Mouse (Mus musculus): Measurements from ENCODE around the gene Padi2. TPM values are rescaled to one million over a fixed set of nuclear protein-coding genes. Genes with fewer than 3 reads are reported as not detected.

Gene Padi2
- polyA plus RNA-seq, 1 experiment from 2014 or later, result 1.2 TPM

DNA sequence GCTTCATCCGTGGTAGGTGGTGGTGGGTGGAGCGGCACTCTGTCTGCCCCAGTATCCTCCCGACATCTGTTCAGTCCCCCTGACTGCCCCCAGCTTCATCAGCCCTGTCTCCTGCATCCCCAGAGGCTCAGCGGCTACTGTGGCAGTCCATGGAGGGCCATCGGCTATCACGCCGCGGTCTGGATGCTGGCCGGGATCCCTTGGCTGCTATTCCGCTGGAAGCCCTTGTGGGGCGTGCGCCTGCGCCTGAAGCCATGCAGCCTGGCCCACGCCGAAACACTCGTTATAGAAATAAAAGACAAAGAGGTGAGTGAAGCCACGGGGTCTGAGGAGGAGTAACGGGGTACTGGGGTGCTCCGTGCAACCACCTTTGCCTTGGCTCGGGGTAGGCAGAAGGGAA, 86.1 kb downstream of the Padi2 start:
- no peak overlapping the region for H3K27ac ChIP-seq
- no peak for ATAC-seq (replicated peaks; ENCODE audit: insufficient number of reproducible peaks, insufficient read depth, low FRiP score, low read depth)
- H3K27me3 ChIP-seq, result no peaks in the 10 kb centered on the region
- H3K4me2 ChIP-seq, result no peak overlapping the region
- H3K4me3 ChIP-seq, result no peak overlapping the region
- WGBS, result 85% methylated on average over 20 of the region's 20 CpGs
- no peaks in the 10 kb centered on the region for H3K9me3 ChIP-seq (replicated peaks)
- peaks cover 18% of the 10 kb centered on the region for H3K4me1 ChIP-seq (replicated peaks)
- peaks cover 44% of the 10 kb centered on the region for H3K36me3 ChIP-seq
- H3K9ac ChIP-seq, result no peak overlapping the region

DNA sequence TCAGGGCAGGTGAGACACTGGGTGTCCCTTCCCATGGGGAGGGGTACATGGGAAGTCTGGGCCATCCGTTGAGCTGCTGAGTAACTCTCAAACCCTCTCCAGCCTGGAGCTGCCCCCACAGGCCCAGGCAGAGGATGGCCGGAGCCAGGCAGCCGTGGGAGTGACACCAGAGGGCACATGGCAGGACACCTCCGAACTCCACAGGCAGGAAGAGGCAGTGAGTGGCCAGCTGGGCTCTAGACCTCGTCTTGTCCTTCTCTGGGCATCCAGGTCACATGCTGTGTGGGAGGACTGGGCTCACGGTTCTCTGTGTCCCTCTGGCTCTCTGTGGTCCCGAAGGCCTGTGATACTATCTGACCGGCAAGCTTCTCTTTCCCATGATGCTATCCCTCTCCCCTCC, 87.7 kb downstream of the Padi2 start:
- Histone ChIP-seq H3K4me3 (no peak overlapping the region), H3K4me1 (replicated peaks) (peaks cover 7% of the 10 kb centered on the region; the same call in 1 of the 2 replicates), H3K36me3 (peaks cover 56% of the 10 kb centered on the region), H3K4me2 (no peak overlapping the region), H3K27me3 (no peaks in the 10 kb centered on the region), H3K9me3 (replicated peaks) (no peaks in the 10 kb centered on the region), H3K9ac (no peak overlapping the region), H3K27ac (no peak overlapping the region)
- WGBS, result 75% methylated on average over 8 of the region's 8 CpGs
- no peak for ATAC-seq (replicated peaks; ENCODE audit: insufficient number of reproducible peaks, insufficient read depth, low FRiP score, low read depth)

DNA sequence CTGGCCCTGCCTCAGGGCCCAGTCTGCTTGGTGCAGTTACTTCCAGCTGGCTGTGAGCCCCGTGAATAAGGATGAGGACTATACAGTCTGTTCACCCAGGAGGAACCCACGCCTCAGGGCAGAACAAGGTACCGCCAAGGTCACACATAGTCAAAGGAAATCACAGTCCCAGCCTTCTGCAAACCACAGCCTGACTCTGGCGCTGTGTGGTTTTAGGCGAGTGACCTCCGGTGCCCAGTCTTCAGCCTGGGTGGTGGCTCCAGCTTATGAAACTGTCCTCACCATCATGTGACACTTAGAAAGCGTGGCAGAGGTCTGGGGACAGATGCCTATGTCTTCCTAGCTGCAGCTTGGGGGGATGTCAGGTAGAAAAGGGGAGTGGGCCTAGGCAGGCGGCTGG, 89.7 kb downstream of the Padi2 start:
- Histone ChIP-seq H3K9ac (no peak overlapping the region), H3K4me1 (replicated peaks) (no peaks in the 10 kb centered on the region), H3K27me3 (no peaks in the 10 kb centered on the region), H3K4me3 (no peak overlapping the region), H3K9me3 (replicated peaks) (no peaks in the 10 kb centered on the region), H3K36me3 (peaks cover 66% of the 10 kb centered on the region), H3K27ac (no peak overlapping the region), H3K4me2 (no peak overlapping the region)
- no peak for ATAC-seq (replicated peaks; ENCODE audit: insufficient number of reproducible peaks, insufficient read depth, low FRiP score, low read depth)
- 87% methylated on average over 8 of the region's 8 CpGs for WGBS

DNA sequence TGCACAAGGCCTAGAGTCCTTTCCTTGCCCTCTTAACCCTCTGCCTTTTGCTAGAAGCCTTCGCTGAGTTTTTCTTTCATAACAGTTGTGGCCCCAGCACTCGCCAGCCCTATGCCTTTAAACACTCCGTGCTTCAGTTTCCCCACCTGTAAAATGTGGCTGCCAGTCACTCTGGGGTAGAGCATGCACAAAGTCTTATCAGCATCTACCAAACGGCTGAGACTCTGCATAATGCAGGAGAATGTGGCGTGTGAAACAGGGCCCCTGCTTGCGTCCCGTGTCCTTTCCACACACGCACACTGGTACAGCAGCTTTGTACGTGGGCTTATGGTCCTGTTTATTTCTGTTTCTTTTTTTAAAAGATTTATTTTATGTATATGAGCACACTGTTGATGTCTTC, 90.7 kb downstream of the Padi2 start:
- Histone ChIP-seq H3K4me1 (replicated peaks) (no peaks in the 10 kb centered on the region), H3K36me3 (peaks cover 74% of the 10 kb centered on the region), H3K27ac (no peak overlapping the region), H3K4me2 (no peak overlapping the region), H3K27me3 (no peaks in the 10 kb centered on the region), H3K4me3 (no peak overlapping the region), H3K9me3 (replicated peaks) (no peaks in the 10 kb centered on the region), H3K9ac (no peak overlapping the region)
- ATAC-seq (replicated peaks; ENCODE audit: insufficient number of reproducible peaks, insufficient read depth, low FRiP score, low read depth), result no peak
- WGBS, result 91% methylated on average over 9 of the region's 9 CpGs

Other genes starting within 250 kb of the Padi2 start
- 15.3 and 21.8 TPM in 2 replicates for gene Arhgef10l, start 240.3 kb upstream of the Padi2 start, polyA plus RNA-seq (2015; fragmentation: Nextera tagmentation; extraction: Ambion mirVana)
- 13.9 and 24.6 TPM in 2 replicates for gene Rcc2, start 205.8 kb upstream of the Padi2 start, polyA plus RNA-seq (2015; fragmentation: Nextera tagmentation; extraction: Ambion mirVana)
- gene Padi6, start 163.7 kb upstream of the Padi2 start, polyA plus RNA-seq (2015; fragmentation: Nextera tagmentation; extraction: Ambion mirVana), result 0.30 TPM in 1 of 2 replicates, not detected in the other
- 1.9 and 2.5 TPM in 2 replicates for gene Padi4, start 132.1 kb upstream of the Padi2 start, polyA plus RNA-seq (2015; fragmentation: Nextera tagmentation; extraction: Ambion mirVana)
- gene Padi3, start 95.7 kb upstream of the Padi2 start, polyA plus RNA-seq (2015; fragmentation: Nextera tagmentation; extraction: Ambion mirVana), result 0.14 and 0.34 TPM in 2 replicates
- 0.05 and 0.08 TPM in 2 replicates for gene Padi1, start 60.6 kb upstream of the Padi2 start, polyA plus RNA-seq (2015; fragmentation: Nextera tagmentation; extraction: Ambion mirVana)
- 812 and 965 TPM in 2 replicates for gene Sdhb, start 54.9 kb downstream of the Padi2 start, polyA plus RNA-seq (2015; fragmentation: Nextera tagmentation; extraction: Ambion mirVana)
- gene Atp13a2, start 80.5 kb downstream of the Padi2 start, polyA plus RNA-seq (2015; fragmentation: Nextera tagmentation; extraction: Ambion mirVana), result 23.4 and 38.8 TPM in 2 replicates
- gene Mfap2, start 104.1 kb downstream of the Padi2 start, polyA plus RNA-seq (2015; fragmentation: Nextera tagmentation; extraction: Ambion mirVana), result 237 and 341 TPM in 2 replicates
- gene Crocc, start 154.2 kb downstream of the Padi2 start, polyA plus RNA-seq (2015; fragmentation: Nextera tagmentation; extraction: Ambion mirVana), result 3.4 and 4.7 TPM in 2 replicates
- gene Necap2, start 172.0 kb downstream of the Padi2 start, polyA plus RNA-seq (2015; fragmentation: Nextera tagmentation; extraction: Ambion mirVana), result 38.6 and 52.4 TPM in 2 replicates
- 0.26 TPM in 1 of 2 replicates, not detected in the other for gene Spata21, start 182.0 kb downstream of the Padi2 start, polyA plus RNA-seq (2015; fragmentation: Nextera tagmentation; extraction: Ambion mirVana)
- 30.1 and 32.8 TPM in 2 replicates for gene Szrd1, start 233.4 kb downstream of the Padi2 start, polyA plus RNA-seq (2015; fragmentation: Nextera tagmentation; extraction: Ambion mirVana)
- 10.3 and 15.3 TPM in 2 replicates for gene Fbxo42, start 241.6 kb downstream of the Padi2 start, polyA plus RNA-seq (2015; fragmentation: Nextera tagmentation; extraction: Ambion mirVana)